Mouse (Mus musculus) liver (tissue): ENCODE results near the gene Suv39h1.
"Not testable (repeated sequence)": the region's sequence is repeated elsewhere in the genome, so short reads cannot be mapped to it uniquely, and the experiment has no call there.

ENCODE experiments used
- DNase-seq: peaks from one replicate; pipeline ENCODE4 v3.0.0-alpha.2; 2020; ENCODE audit warnings: mixed read lengths

Gene Suv39h1

DNA sequence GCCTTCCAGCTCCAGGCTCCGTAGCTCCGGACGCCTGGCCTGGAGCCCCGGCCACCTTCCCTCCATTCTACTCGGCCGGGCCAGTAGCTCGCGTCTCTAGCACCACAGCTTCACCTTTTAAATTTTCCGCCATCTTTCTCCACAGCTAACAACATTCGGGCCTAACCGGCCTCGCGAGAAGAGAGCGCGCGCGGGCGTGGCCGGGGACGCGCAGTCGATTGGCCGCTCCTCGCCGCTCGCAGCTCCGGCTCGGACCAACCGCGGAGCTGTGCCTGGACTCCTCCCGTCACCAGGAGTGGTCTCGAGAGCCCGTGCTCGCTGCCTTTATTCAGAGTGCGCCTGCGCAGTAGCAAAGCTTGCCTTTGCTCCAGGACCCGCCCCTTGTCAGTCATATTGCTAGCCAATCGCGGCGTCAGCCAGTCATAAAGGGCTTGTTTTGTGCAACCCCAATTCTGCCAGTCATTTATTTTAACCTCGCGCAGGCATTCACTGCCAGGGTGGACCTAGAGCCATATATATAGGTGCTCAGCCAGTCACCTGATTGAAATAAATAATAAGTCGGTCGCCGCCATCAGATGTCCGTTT, at the start of gene Suv39h1:
Gene Suv39h1, minus strand, starts transcription at position 331 of the 585 bp plus-strand sequence.
- DNase-seq: peak; percentile 95

DNA sequence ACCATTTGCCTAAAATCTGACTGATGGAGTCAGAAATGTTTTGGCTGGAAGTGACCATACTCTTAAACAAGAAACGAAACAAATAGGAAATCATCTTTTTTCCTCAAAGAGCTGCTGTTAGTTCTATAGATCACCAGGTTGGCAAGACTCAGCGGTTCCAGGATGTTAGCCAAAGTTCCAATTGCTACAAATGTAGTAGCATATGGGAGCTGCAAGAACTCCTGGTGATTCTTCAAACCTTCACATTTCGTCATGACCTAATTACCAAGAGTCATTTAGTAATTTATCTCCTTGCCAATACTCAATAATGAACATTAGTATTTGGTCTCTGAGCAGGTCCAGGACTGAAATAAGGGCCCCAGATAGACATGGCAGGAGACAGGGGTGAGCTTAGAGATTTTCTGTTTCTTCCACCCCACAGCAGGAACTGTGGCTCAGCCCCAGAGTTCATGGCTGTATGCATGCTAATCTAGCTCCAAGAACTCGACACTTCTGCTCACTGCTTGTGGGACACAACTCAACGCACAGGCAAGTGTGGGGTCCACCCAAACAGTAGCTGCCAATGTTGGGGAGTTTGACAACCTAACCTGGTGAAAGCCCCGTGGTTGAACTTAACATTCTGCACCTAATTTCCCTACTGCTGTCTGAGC, 49.4 kb upstream of the Suv39h1 start:
- no peak for DNase-seq

DNA sequence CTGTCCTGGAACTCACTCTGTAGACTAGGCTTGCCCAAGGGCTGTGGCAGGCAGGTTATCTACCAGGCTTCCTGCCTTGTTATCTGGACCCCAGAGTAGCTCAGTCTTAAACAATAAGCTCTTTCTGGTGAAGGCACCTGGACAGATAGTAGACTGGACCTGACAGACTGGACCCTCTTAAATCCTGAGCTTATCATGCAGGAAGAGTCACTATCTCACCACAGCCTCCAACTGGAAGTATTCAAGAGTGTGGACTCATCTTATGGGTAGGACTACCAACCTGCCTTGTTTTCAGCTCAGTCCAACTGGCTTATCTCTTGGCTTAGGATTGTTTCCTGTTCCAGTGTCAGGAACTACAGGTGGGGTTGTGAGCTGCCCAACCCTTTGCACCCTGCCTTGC, 42.7 kb upstream of the Suv39h1 start:
- no peak for DNase-seq

DNA sequence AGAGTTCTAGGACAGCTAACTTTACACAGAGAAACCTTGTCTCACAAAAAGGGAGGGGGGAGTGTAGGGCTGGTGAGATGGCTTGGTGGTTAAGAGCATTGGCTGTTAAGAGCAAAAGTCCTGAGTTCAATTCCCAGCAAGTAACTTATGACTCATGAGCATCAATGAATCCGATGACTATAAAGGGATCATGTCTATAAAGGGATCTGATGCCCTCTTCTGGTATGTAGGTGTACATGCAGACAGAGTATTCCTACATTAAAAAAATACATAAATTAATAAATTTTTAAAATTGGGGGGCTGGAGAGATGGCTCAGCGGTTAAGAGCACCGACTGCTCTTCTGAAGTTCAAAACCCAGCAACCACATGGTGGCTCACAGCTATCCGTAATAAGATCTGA, 40.7 kb upstream of the Suv39h1 start:
- DNase-seq: no peak

DNA sequence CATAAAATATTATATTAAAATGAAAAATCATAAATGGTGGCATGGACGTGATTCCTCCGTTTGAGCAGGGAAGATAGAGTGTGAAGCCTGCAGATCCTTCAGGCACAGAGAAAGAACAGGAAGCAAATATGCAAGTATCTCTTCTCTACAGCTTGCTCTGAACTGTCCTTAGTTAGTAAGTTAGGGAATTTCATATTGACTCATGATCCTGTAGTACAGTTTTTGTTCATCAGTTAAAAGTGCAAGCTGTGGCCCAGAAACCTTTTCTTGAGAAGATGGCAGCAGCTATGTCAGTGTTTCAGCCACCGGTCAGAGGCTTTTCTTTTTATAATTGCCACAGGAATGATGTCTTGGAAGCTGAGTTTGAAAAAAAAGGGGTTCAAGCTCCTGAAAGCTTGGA, 30.5 kb upstream of the Suv39h1 start:
- DNase-seq: no peak

DNA sequence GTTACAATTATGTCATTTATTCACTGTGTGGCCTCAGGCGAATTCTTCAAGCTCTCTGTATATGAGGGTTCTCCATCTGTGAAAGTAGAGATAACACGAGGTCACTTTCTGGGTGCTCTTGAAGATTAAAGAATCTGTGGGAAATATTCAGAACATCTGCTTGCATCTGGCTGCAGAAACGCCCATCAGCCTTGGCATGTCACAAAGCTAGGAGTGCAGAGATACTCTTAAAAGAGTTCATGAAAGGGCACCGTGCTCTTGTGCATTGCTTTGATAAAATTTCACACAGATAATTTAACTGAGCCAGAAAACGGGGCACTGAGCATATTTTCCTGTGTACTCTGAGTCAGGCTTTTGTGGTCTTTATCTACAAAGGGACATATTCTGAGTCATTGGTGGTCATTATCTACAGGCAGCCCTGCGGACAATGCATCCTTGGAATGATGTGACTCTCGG, 27.7 kb upstream of the Suv39h1 start:
- peak; percentile 58 for DNase-seq

DNA sequence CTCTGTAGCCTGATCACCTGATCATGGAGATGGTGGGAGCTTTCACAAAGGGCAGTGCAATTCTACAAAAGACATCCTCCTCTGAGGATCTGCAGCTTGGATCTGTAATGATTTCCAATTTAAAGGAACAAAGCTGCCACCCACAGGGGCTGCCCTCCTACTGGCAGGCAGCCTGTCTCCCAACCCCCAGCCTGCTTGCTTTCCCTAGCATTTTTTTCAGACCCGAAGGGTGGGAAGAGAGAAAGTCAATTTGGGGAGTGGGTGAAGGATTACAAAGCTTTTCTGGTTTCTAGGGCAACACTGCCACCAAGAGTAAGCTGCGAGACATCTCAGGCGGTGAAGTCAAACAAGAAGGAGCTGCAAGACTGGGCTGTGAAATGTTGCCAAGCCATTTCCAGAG, 26.5 kb upstream of the Suv39h1 start:
- DNase-seq: peak; percentile 18

DNA sequence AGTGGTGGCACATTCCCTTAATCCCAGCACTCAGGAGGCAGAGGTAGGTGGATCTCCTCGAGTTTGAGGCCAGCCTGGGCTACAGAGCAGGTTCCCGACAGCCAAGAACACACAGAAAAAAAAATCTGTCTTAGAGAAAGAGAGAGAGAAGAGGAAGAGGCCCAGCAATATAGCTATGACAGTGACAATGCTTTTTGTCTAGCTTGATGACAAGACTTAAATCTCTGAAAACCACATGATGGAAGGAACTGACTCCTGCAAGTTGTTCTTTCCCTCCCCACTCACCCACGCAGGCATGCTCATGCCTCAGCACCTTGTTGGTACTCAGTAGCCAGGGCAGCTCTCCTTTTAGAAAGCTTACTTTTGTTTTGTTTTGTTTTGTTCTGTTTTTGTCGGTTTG, 24.9 kb upstream of the Suv39h1 start:
- DNase-seq: no peak

DNA sequence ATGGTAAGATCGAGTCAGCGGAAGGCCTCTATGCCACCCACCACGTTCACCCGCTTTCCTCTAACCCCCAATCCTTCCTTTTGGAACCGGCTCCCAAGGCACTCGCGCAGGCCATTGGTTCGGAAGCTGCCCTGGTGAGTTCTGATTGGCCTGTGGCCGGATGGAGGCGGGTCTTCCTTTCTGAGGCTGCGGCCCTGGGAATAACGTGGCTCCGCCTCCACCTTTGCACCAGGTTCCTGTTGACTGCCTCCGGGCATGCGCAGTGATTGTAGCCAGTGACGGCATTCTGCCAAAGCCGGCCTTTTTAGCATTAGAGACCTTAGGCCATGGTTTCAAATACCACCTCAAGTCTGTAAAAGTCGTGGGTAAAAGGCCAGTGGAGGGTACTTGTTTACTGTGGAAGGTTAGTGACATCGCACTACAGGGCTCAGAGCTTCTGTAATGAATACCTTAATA, 22.3 kb upstream of the Suv39h1 start:
- DNase-seq: peak; percentile 96

DNA sequence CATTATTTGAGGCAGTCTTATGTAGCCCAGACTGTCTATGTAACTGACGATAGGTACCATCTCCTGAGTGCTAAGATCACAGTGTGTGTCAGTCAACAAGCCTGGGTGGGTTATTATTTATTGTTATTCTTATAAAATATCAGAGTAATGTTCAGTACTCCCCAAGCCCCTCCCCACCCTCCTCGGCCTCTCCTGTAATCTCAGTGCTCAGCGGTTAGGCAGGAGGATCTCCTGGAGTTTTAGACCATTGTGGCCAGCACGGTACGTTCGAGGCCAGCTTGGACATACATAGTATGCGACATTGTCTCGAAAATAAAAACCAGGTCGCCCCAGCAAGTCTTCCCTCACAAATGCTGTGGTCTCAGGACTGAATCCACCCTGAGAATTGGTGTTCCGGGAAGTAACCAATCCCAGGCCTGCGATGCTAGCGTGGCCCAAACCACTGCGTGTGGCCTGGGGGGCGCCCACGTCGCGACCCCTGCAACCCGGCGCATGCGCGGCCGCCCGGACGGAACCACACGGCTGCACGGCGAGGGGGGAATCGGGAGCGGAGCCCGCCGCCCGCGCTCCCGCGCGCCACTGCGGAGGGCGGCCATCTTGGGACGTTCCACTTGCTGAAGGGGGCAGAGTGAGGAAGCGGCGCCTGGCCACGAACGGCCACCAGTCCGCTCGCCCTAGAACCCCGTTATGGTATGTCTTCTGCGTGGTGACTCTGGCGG, 21.7 kb upstream of the Suv39h1 start:
- DNase-seq: not testable (repeated sequence)

DNA sequence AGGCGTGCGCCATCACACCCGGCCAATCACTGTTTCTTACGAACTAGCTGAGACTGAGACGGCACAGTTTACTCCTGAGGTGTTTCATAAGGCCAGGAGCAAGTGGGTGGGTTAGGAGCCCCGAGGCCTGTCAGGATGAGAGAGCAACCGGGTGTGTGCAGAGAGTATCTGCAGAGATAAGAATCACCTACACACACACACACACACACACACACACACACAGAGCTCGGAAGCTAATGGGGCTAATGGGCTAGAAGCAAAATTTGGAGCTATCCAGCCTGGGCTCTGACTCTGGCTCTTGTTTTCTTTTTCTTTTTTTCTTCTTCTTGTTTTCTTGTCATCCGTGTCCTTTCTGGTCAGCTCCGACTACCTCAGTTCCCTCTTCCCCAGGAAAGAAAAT, 21.0 kb upstream of the Suv39h1 start:
- peak; percentile 20 for DNase-seq

DNA sequence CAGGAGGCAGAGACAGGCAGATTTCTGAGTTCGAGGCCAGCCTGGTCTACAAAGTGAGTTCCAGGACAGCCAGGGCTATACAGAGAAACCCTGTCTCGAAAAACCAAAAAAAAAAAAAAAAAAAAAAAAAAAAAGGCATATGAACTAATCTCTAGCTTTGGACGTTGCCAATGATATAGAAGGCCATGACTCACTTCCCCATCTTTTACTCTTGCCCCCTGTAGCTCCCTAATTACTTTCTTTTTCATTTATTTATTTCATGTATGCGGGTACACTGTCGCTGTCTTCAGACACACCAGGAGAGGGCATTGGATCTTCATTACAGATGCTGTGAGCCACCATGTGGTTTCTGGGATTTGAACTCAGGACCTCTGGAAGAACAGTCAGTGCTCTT, 16.4 kb upstream of the Suv39h1 start:
- DNase-seq: not testable (repeated sequence)

DNA sequence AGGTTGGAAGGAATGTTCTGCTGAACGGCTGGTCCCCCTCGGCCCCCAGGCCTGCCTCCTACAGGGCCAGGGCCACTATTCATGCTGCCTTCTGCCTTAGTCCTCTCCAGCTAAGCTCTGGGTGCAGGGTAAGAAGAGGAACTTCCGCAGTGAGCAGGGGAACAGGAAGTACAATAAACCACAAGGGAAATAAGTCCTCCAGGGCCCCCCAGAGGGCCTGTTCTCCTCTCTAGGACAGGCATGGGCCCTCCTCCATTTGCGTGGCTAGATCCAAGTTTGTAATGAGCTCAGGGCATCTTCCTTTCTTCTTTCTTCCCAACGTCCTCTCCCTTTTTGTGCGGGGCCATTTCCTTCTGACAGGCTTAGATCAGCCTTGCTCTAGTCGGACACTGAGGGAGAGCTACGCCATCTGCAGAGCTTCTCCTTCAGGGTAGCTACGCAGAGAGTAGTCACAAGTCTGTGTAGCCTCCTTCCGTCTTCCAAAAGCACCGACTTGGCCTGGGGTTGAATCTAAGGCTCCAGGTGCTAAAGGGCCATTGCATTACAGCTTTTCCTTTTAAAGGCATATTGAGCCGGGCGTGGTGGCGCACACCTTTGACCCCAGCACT, 15.9 kb upstream of the Suv39h1 start, which contains the start of gene Was:
Gene Was, minus strand, starts transcription at position 153 of the 608 bp plus-strand sequence.
- peak; percentile 32 for DNase-seq

DNA sequence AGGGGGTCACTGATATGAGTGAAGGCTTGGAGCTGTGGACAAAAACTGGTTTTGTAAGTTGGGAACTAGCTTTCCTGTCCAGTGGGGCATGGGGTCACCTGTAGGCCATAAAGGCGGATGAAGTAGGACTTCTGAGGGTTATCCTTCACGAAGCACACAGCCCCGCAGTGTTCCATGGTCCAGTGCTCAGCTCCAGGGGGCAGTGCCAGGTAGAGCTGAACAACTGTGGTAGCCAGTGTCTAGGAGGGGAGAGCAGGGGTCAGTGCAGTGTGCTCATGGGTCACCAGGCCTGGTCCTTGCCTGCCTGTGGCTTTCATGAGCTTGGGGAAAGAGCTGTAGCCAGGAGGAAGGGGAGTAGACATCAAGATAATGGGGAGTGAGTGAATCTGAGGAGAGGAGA, 15.2 kb upstream of the Suv39h1 start:
- no peak for DNase-seq

DNA sequence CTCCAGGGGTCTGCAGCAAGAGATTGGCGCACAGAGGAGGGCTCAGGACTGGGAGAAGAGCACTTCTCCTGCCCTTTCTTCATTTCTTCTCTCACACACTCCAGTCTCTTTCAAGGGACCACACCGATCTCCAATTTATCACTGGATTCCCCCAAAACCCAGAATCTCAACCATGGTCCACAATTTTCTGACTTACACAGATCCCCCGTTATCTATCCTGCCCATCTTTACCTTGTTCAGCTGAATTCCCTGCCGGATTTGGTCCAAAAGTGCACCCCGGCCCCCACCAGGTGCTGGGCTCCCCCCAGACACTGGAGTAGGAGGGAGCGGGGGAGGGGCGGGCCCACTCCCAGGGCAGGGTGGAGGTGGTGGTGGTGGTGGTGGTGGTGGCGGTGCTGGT, 11.1 kb upstream of the Suv39h1 start:
- DNase-seq: no peak

DNA sequence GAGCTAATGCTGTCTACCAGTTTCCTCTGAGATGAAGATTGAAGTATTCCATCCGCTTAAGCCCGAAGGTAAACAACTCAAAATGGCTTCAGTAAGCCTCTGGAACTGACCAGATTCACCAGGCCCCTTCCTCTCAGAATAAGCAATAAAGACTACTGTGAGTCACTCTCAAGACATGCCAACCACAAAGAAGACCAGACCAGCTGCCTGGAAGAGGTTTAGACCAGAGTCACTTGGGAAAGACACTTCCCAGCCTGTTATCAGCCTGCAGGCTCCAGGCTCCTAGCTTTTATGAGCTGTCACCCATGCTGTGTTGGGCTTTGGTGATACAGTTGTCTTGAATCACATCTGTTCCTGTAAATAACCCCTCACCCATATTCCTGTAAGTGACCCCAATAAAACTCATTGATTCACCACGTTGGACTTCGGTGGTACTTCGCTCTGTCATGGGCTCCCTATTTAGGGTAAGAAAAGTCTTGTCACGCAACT, 10.3 kb upstream of the Suv39h1 start:
- DNase-seq: no peak

DNA sequence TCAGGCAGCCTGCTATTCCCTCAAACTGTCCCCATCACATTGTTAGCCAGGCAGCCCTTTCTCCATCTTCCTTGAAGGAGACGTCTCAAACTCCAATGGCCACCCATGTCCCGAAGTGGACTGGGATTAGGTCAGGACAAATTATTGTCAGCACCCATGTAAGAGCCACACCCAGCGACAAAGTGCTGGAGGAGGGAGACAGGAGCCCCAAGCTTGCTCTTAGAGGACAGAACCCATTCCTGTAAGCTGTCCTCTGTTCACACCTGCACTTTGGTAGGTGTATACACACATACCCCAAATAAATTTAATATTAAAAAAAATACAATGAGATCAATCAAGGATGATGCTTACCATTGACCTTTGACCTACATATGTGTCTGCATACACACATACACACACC, 544 bp upstream of the Suv39h1 start:
- DNase-seq: peak; percentile 36

DNA sequence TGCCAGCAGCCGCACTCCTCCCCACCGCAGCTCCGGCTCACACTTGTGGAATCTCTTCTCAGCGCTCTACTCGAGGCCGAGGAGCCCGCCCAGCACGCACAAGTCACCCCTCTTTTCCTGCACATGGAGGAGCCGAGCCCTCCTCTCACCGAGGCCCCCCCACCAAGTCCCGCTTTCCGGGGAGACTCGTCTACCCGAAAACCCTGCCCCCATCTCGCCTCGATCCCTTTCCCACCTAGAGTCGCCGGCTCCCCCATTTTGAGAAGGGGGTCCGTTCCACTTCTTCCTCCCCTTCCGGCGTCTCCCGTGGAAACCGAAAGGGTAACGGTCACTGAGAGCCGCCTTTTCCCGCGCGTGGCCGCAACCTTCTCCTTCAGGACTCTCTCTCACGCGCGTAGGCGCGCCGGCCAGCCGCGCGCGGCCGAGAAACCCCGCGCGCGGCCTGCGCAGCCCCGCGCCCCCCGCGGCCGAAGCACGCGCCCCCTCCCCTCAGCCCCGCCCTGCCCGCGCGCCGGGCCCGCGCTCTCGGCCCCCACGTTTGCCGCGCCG, 605 bp downstream of the Suv39h1 start:
- DNase-seq: peak; percentile 58

DNA sequence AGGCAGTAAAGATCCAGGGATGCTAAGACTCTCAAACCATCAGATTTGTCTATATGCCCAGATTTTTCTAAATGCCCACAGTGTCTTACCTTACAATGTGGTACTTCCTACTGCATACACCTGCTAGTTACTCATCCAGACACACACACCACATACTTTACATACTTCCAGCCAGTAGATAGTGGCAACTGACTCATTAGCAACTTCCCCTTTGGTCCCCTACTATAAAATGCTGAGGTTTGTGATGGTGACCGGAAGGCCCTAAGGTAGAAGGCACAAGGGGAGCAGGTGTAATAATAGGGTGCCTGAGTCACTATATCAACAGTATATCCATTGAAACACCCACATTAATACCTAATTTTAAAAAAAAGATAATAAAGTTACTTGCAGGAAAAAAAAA, 5.4 kb downstream of the Suv39h1 start:
- DNase-seq: no peak

DNA sequence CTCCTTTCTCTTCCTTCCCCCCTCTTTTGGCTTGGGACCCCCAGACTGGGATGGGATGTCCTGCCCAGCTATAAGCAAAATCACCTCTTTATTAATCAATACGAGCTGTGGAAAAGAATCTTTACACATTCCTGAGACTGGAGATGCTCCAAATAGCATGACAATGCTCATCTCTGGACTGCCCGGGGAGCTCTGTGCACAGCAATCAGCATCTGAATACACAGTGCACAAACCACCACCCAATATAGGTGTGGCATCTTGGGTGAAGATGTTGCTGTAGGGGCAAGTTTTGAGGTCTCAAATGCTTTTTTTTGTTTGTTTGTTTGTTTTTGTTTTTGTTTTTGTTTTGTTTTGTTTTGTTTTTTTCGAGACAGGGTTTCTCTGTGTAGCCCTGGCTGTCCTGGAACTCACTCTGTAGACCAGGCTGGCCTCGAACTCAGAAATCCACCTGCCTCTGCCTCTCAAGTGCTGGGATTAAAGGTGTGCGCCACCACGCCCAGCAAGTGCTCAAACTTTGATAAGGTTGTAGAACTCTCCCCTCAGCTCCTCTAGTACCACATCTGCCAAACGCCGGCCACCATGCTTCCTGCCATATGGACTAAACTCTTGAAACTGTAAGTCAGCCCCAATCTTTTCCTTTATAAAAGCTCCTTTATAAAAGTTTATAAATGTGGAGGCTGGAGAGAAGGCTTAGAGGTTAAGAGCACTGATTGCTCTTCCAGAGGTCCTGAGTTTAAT, 23.3 kb downstream of the Suv39h1 start:
- DNase-seq: not testable (repeated sequence)

DNA sequence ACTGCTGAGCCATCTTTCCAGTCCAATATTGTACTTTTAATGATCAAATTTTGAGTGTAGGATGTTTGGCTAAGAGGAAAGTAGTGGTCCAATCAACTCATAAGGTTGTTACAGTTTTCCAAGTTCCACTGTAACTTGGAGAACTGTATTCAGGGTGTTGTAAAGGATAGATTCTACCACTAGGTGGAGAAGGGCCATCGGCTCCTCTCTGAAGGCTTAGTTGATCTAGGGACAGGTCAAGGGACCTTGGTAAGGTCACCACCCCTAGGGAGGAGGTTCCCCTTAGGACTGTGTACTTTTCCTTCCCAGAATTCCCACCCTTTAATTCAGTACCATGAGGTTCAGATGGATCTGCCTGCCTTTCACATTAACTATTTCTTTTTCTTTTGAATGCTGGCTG, 41.6 kb downstream of the Suv39h1 start:
- no peak for DNase-seq

DNA sequence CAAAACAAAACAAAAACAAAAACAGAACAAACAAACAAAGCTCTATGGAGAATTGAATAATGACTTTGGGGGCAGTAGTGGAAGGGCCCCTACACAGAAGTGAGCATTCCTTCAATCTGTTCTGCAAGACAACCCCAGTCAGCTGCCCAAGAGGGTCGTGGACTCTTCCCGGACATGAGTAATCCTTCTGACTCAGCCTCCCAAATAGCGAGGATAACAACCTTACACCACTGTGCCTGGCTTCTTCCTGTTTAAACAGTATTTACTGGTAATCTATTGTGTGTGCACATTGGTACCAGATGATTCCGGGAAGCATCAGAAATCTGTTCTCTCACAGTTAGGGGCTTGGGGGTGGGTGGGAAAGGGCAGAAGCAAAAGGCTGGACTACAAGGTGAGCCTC, 47.7 kb downstream of the Suv39h1 start:
- no peak for DNase-seq
